Mouse (Mus musculus): ENCODE data around the gene Dip2c. TPM values are rescaled to one million over a fixed set of nuclear protein-coding genes. Genes with fewer than 3 reads are reported as not detected.

Gene Dip2c
- polyA plus RNA-seq, 1 experiment from 2014 or later = 2.6 TPM

DNA sequence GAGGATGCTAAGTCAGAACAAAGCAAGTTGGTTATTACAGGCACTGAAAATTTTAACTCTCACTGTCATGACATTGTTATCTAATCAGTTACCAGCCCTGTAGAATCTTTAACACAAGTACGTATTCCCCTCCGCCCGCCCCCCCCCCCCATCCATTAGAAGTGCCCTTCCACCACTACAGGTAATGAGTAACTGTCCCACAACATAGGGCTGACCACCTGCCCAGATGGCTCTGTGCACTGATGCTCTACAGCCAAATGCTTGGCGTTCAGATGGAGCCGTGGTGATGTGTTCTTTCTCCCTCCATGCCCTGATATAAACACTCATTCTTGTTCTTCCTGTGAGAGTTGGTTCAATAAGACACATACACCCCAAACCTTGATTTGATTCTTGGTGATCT is 10.8 kb upstream of the Dip2c start:
- no peaks in the 10 kb centered on the region for H3K4me1 ChIP-seq (replicated peaks; ENCODE audit: control insufficient read depth, insufficient read depth)
- H3K4me2 ChIP-seq (replicated peaks; ENCODE audit: low read depth) = no peak overlapping the region
- no peaks in the 10 kb centered on the region for H3K9me3 ChIP-seq (ENCODE audit: control insufficient read depth, low read length)
- ATAC-seq (ENCODE audit: low FRiP score, low TSS enrichment) (no peak), DNase-seq (ENCODE audit: low spot score) (no peak)
- 81% methylated on average over 5 of the region's 5 CpGs for WGBS
- H3K27me3 ChIP-seq (ENCODE audit: control insufficient read depth, insufficient read depth, low read length) = no peaks in the 10 kb centered on the region
- no peak overlapping the region for H3K9ac ChIP-seq (ENCODE audit: low read length)
- TF ChIP-seq EP300 (optimal IDR thresholded peaks at IDR 0.05) (no peak), CTCF (IDR thresholded peaks at IDR 0.05; ENCODE audit: low read depth) (no peak)
- no peak overlapping the region for H3K27ac ChIP-seq (replicated peaks)
- H3K36me3 ChIP-seq (ENCODE audit: control insufficient read depth, insufficient read depth, low read length) = no peaks in the 10 kb centered on the region
- no peak overlapping the region for H3K4me3 ChIP-seq (ENCODE audit: low read depth, low read length)

- ATAC-seq (ENCODE audit: low FRiP score, low TSS enrichment) (peak; percentile 79), DNase-seq (ENCODE audit: low spot score) (peak; percentile 57)
- peak overlapping the region; percentile 84 for H3K4me2 ChIP-seq (replicated peaks; ENCODE audit: low read depth)
- 0 out of 2 replicates have a peak, but pooled peaks cover 3% of the 10 kb centered on the region for H3K4me1 ChIP-seq (replicated peaks; ENCODE audit: control insufficient read depth, insufficient read depth)
- H3K4me3 ChIP-seq (ENCODE audit: low read depth, low read length) = peak overlapping the region; percentile 97
- no peaks in the 10 kb centered on the region for H3K9me3 ChIP-seq (ENCODE audit: control insufficient read depth, low read length)
- H3K27ac ChIP-seq (replicated peaks) = peak overlapping the region; percentile 96
- TF ChIP-seq CTCF (IDR thresholded peaks at IDR 0.05; ENCODE audit: low read depth) (no peak), EP300 (optimal IDR thresholded peaks at IDR 0.05) (no peak)
- no peaks in the 10 kb centered on the region for H3K27me3 ChIP-seq (ENCODE audit: control insufficient read depth, insufficient read depth, low read length)
- H3K9ac ChIP-seq (ENCODE audit: low read length) = peak overlapping the region; percentile 94
- no peaks in the 10 kb centered on the region for H3K36me3 ChIP-seq (ENCODE audit: control insufficient read depth, insufficient read depth, low read length)
- 0% methylated on average over 21 of the region's 75 CpGs for WGBS
These were observed 710 bp downstream of the Dip2c start for GRCm38 (mm10) chr13:9276856-9277620.

DNA sequence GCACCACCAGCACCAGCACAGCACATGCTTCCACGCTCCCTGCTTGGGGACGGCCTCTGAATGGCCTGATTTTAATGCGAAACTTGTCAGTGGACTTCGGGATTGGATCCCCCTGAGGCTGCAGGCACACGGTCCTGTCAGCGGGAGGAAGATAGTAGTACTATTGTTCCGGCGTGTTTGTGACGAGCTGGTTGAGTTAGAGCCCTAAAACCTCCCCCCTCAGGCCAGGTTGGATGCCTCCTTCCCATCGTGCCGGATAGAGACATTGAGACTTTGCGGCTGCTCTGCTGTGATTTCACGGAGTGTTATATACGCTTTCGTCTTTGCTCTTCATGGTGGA is 1.3 kb downstream of the Dip2c start:
- no peaks in the 10 kb centered on the region for H3K36me3 ChIP-seq (ENCODE audit: control insufficient read depth, insufficient read depth, low read length)
- H3K9me3 ChIP-seq (ENCODE audit: control insufficient read depth, low read length) = no peaks in the 10 kb centered on the region
- no peak overlapping the region; the same call in 1 of the 2 replicates for H3K27ac ChIP-seq (replicated peaks)
- H3K9ac ChIP-seq (ENCODE audit: low read length) = peak overlapping the region; percentile 94
- DNase-seq (ENCODE audit: low spot score) (no peak), ATAC-seq (ENCODE audit: low FRiP score, low TSS enrichment) (no peak)
- 3% methylated on average over 15 of the region's 15 CpGs for WGBS
- H3K4me1 ChIP-seq (replicated peaks; ENCODE audit: control insufficient read depth, insufficient read depth) = 0 out of 2 replicates have a peak, but pooled peaks cover 3% of the 10 kb centered on the region
- H3K27me3 ChIP-seq (ENCODE audit: control insufficient read depth, insufficient read depth, low read length) = no peaks in the 10 kb centered on the region
- peak overlapping the region; percentile 97 for H3K4me3 ChIP-seq (ENCODE audit: low read depth, low read length)
- H3K4me2 ChIP-seq (replicated peaks; ENCODE audit: low read depth) = peak overlapping the region; percentile 84
- TF ChIP-seq EP300 (optimal IDR thresholded peaks at IDR 0.05) = no peak

- whole genome bisulfite sequencing = 86% methylated on average over 5 of the region's 5 CpGs
- no peak overlapping the region for H3K27ac ChIP-seq (replicated peaks)
- H3K4me3 ChIP-seq (ENCODE audit: low read depth, low read length) = no peak overlapping the region
- H3K4me2 ChIP-seq (replicated peaks; ENCODE audit: low read depth) = 0 out of 2 replicates have a peak overlapping the region, but pooled peaks have one; percentile 84
- no peaks in the 10 kb centered on the region for H3K9me3 ChIP-seq (ENCODE audit: control insufficient read depth, low read length)
- DNase-seq (ENCODE audit: low spot score) = no peak
- 0 out of 2 replicates have a peak, but pooled peaks cover 3% of the 10 kb centered on the region for H3K4me1 ChIP-seq (replicated peaks; ENCODE audit: control insufficient read depth, insufficient read depth)
- TF ChIP-seq CTCF (IDR thresholded peaks at IDR 0.05; ENCODE audit: low read depth) (no peak), EP300 (optimal IDR thresholded peaks at IDR 0.05) (no peak)
- no peak overlapping the region for H3K9ac ChIP-seq (ENCODE audit: low read length)
- no peaks in the 10 kb centered on the region for H3K36me3 ChIP-seq (ENCODE audit: control insufficient read depth, insufficient read depth, low read length)
- H3K27me3 ChIP-seq (ENCODE audit: control insufficient read depth, insufficient read depth, low read length) = no peaks in the 10 kb centered on the region
- no peak for ATAC-seq (ENCODE audit: low FRiP score, low TSS enrichment)
These were observed 2.3 kb downstream of the Dip2c start for GRCm38 (mm10) chr13:9278636-9279035.

GRCm38 (mm10) chr13:9283050-9283449 is 6.7 kb downstream of the Dip2c start:
- Histone ChIP-seq H3K9me3 (ENCODE audit: control insufficient read depth, low read length) (no peaks in the 10 kb centered on the region), H3K27ac (replicated peaks) (no peak overlapping the region), H3K4me1 (replicated peaks; ENCODE audit: control insufficient read depth, insufficient read depth) (0 out of 2 replicates have a peak, but pooled peaks cover 3% of the 10 kb centered on the region), H3K9ac (ENCODE audit: low read length) (no peak overlapping the region), H3K4me2 (replicated peaks; ENCODE audit: low read depth) (no peak overlapping the region), H3K27me3 (ENCODE audit: control insufficient read depth, insufficient read depth, low read length) (no peaks in the 10 kb centered on the region), H3K4me3 (ENCODE audit: low read depth, low read length) (no peak overlapping the region), H3K36me3 (ENCODE audit: control insufficient read depth, insufficient read depth, low read length) (no peaks in the 10 kb centered on the region)
- ATAC-seq (ENCODE audit: low FRiP score, low TSS enrichment) (no peak), DNase-seq (ENCODE audit: low spot score) (no peak)
- TF ChIP-seq CTCF (IDR thresholded peaks at IDR 0.05; ENCODE audit: low read depth) = no peak
- TF ChIP-seq EP300 (optimal IDR thresholded peaks at IDR 0.05) = no peak
- 85% methylated on average over 13 of the region's 13 CpGs for WGBS

GRCm38 (mm10) chr13:9289916-9290315 is 13.6 kb downstream of the Dip2c start:
- no peak for TF ChIP-seq CTCF (IDR thresholded peaks at IDR 0.05; ENCODE audit: low read depth)
- TF ChIP-seq EP300 (optimal IDR thresholded peaks at IDR 0.05) = no peak
- no peaks in the 10 kb centered on the region for H3K36me3 ChIP-seq (ENCODE audit: control insufficient read depth, insufficient read depth, low read length)

More at GRCm38 (mm10) chr13:9289916-9290315, 13.6 kb downstream of the Dip2c start:
- DNase-seq (ENCODE audit: low spot score) (no peak), ATAC-seq (ENCODE audit: low FRiP score, low TSS enrichment) (no peak)
- no peak overlapping the region for H3K9ac ChIP-seq (ENCODE audit: low read length)
- H3K4me1 ChIP-seq (replicated peaks; ENCODE audit: control insufficient read depth, insufficient read depth) = no peaks in the 10 kb centered on the region
- H3K4me2 ChIP-seq (replicated peaks; ENCODE audit: low read depth) = no peak overlapping the region
- H3K9me3 ChIP-seq (ENCODE audit: control insufficient read depth, low read length) = no peaks in the 10 kb centered on the region
- 52% methylated on average over 2 of the region's 2 CpGs for WGBS
- no peak overlapping the region for H3K27ac ChIP-seq (replicated peaks)
- no peaks in the 10 kb centered on the region for H3K27me3 ChIP-seq (ENCODE audit: control insufficient read depth, insufficient read depth, low read length)
- H3K4me3 ChIP-seq (ENCODE audit: low read depth, low read length) = no peak overlapping the region
